Mouse (Mus musculus): ENCODE results near the gene Slc4a10. TPM values are rescaled to one million over a fixed set of nuclear protein-coding genes. Genes with fewer than 3 reads are reported as not detected.
A peak's percentile ranks its signal among the peaks of the same experiment; 100 is the strongest.

Slc4a10 gene
- polyA plus RNA-seq, 1 experiment from 2014 or later, result 0.18 TPM

- ATAC-seq (replicated peaks; ENCODE audit: insufficient number of reproducible peaks, low FRiP score, low TSS enrichment, low read depth) (no peak), DNase-seq (ENCODE audit: low spot score) (no peak)
- H3K27me3 ChIP-seq (ENCODE audit: control insufficient read depth, insufficient read depth, low read length), result no peaks in the 10 kb centered on the region
- H3K4me3 ChIP-seq (ENCODE audit: low read depth, low read length), result no peak overlapping the region
- no peaks in the 10 kb centered on the region for H3K36me3 ChIP-seq (replicated peaks; ENCODE audit: control insufficient read depth, insufficient read depth, low read depth, low read length)
- H3K9me3 ChIP-seq (replicated peaks; ENCODE audit: control insufficient read depth, low read length), result no peaks in the 10 kb centered on the region
- no peak overlapping the region for H3K9ac ChIP-seq (replicated peaks; ENCODE audit: low read length)
- no peaks in the 10 kb centered on the region for H3K4me1 ChIP-seq (ENCODE audit: control insufficient read depth, insufficient read depth, low read length)
- WGBS, result 91% methylated on average over 1 of the region's 1 CpGs
- H3K4me2 ChIP-seq (ENCODE audit: low read depth, low read length), result no peak overlapping the region
- H3K27ac ChIP-seq (replicated peaks; ENCODE audit: low read depth, low read length), result no peak overlapping the region
Observed at GRCm38 (mm10) chr2:62150830-62151229, 104.6 kb downstream of the Slc4a10 start.

DNA sequence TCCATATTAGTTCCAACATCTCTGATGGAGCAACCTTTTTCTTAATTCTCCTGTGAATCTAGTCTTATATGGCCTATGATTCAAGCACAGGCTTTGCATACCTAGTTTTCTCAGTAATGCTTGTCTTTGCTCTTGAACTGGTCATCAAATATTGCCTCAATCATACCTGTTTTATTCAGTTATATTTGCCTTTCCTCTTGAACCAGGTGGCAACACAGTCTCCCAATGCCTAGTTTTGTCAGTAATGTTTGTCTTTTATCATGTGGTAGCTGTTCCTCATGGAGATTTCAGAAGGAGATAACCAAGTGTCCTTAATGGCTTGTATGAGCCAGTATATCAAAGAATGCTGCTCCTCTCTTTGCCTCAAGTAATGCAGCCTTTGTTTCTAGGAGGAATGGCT is 163.8 kb downstream of the Slc4a10 start:
- Histone ChIP-seq H3K27me3 (ENCODE audit: control insufficient read depth, insufficient read depth, low read length) (no peaks in the 10 kb centered on the region), H3K4me3 (ENCODE audit: low read depth, low read length) (no peak overlapping the region), H3K27ac (replicated peaks; ENCODE audit: low read depth, low read length) (no peak overlapping the region), H3K36me3 (replicated peaks; ENCODE audit: control insufficient read depth, insufficient read depth, low read depth, low read length) (no peaks in the 10 kb centered on the region), H3K4me2 (ENCODE audit: low read depth, low read length) (no peak overlapping the region), H3K9ac (replicated peaks; ENCODE audit: low read length) (no peak overlapping the region), H3K4me1 (ENCODE audit: control insufficient read depth, insufficient read depth, low read length) (no peaks in the 10 kb centered on the region), H3K9me3 (replicated peaks; ENCODE audit: control insufficient read depth, low read length) (no peaks in the 10 kb centered on the region)
- no peak for ATAC-seq (replicated peaks; ENCODE audit: insufficient number of reproducible peaks, low FRiP score, low TSS enrichment, low read depth)
- no peak for DNase-seq (ENCODE audit: low spot score)

DNA sequence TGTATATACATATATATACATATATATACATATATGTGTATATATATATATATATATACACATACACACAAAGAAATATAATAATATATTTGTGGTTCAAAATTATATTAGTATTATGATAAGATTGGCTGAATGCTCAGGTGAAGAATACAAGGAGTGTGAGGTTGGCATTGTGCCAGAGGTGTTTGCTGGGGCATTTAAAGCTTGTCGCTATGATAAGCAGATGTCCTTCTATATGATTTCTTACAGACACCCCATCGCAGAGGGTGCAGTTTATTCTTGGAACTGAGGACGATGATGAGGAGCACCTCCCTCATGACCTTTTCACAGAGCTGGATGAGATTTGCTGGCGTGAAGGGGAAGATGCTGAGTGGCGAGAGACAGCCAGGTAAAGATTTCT is 164.8 kb downstream of the Slc4a10 start:
- 94% methylated on average over 5 of the region's 5 CpGs for WGBS
- no peak for ATAC-seq (replicated peaks; ENCODE audit: insufficient number of reproducible peaks, low FRiP score, low TSS enrichment, low read depth)
- H3K4me2 ChIP-seq (ENCODE audit: low read depth, low read length), result no peak overlapping the region

GRCm38 (mm10) chr2:62227563-62227962 is 181.3 kb downstream of the Slc4a10 start:
- Histone ChIP-seq H3K9me3 (replicated peaks; ENCODE audit: control insufficient read depth, low read length) (no peaks in the 10 kb centered on the region), H3K9ac (replicated peaks; ENCODE audit: low read length) (no peak overlapping the region), H3K4me3 (ENCODE audit: low read depth, low read length) (no peak overlapping the region), H3K27me3 (ENCODE audit: control insufficient read depth, insufficient read depth, low read length) (no peaks in the 10 kb centered on the region), H3K4me2 (ENCODE audit: low read depth, low read length) (no peak overlapping the region), H3K27ac (replicated peaks; ENCODE audit: low read depth, low read length) (no peak overlapping the region), H3K4me1 (ENCODE audit: control insufficient read depth, insufficient read depth, low read length) (no peaks in the 10 kb centered on the region), H3K36me3 (replicated peaks; ENCODE audit: control insufficient read depth, insufficient read depth, low read depth, low read length) (no peaks in the 10 kb centered on the region)
- ATAC-seq (replicated peaks; ENCODE audit: insufficient number of reproducible peaks, low FRiP score, low TSS enrichment, low read depth) (no peak), DNase-seq (ENCODE audit: low spot score) (no peak)

More for the DNA sequence above, 164.8 kb downstream of the Slc4a10 start:
- Histone ChIP-seq H3K27ac (replicated peaks; ENCODE audit: low read depth, low read length) (no peak overlapping the region), H3K36me3 (replicated peaks; ENCODE audit: control insufficient read depth, insufficient read depth, low read depth, low read length) (no peaks in the 10 kb centered on the region), H3K4me1 (ENCODE audit: control insufficient read depth, insufficient read depth, low read length) (no peaks in the 10 kb centered on the region), H3K9me3 (replicated peaks; ENCODE audit: control insufficient read depth, low read length) (no peaks in the 10 kb centered on the region), H3K27me3 (ENCODE audit: control insufficient read depth, insufficient read depth, low read length) (no peaks in the 10 kb centered on the region), H3K4me3 (ENCODE audit: low read depth, low read length) (no peak overlapping the region), H3K9ac (replicated peaks; ENCODE audit: low read length) (no peak overlapping the region)
- no peak for DNase-seq (ENCODE audit: low spot score)

DNA sequence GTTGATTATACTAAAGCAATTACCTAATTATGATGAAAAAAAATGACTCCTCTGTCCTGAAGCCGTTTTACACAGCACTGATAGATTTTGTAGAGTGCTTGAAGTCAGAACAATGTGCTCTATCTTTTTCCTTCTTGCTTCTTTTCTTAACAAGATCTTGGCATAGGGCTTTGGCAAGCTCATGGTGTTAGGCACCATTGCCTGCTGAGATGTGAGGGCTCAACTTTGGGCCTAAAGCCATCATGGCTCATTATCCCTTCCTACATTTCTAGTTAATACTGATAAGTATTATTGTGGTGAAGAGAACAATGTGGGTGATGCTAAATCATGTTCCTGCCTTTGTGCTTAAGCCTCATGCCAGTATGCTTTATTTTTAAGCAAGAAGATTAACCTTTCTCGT is 185.0 kb downstream of the Slc4a10 start:
- 83% methylated on average over 2 of the region's 2 CpGs for WGBS
- H3K27ac ChIP-seq (replicated peaks; ENCODE audit: low read depth, low read length), result no peak overlapping the region
- no peak for ATAC-seq (replicated peaks; ENCODE audit: insufficient number of reproducible peaks, low FRiP score, low TSS enrichment, low read depth)
- H3K9ac ChIP-seq (replicated peaks; ENCODE audit: low read length), result no peak overlapping the region
- DNase-seq (ENCODE audit: low spot score), result no peak
- no peak overlapping the region for H3K4me2 ChIP-seq (ENCODE audit: low read depth, low read length)
- no peaks in the 10 kb centered on the region for H3K9me3 ChIP-seq (replicated peaks; ENCODE audit: control insufficient read depth, low read length)
- no peaks in the 10 kb centered on the region for H3K27me3 ChIP-seq (ENCODE audit: control insufficient read depth, insufficient read depth, low read length)
- H3K4me3 ChIP-seq (ENCODE audit: low read depth, low read length), result no peak overlapping the region
- H3K36me3 ChIP-seq (replicated peaks; ENCODE audit: control insufficient read depth, insufficient read depth, low read depth, low read length), result no peaks in the 10 kb centered on the region
- no peaks in the 10 kb centered on the region for H3K4me1 ChIP-seq (ENCODE audit: control insufficient read depth, insufficient read depth, low read length)

GRCm38 (mm10) chr2:62244167-62244566 is 197.9 kb downstream of the Slc4a10 start:
- peak; percentile 4 for DNase-seq (ENCODE audit: low spot score)

DNA sequence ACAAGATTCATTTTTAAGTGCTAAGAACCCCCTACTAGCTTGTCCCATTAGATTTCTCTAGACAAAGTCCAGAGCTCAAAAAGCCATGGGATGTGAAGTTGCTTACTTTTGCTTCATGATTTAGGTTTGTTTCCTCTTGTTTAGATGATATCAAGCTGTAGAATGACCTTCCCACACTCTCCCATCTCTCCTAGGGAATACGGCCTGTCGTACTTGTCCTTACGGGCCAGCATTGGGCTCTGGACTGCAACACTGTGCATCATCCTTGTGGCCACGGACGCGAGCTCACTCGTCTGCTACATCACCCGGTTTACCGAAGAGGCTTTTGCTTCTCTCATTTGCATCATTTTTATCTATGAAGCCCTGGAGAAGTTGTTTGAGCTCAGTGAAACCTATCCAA is 222.2 kb downstream of the Slc4a10 start:
- 92% methylated on average over 9 of the region's 9 CpGs for WGBS

More at GRCm38 (mm10) chr2:62244167-62244566, 197.9 kb downstream of the Slc4a10 start:
- WGBS, result 54% methylated on average over 4 of the region's 4 CpGs
- no peaks in the 10 kb centered on the region for H3K36me3 ChIP-seq (replicated peaks; ENCODE audit: control insufficient read depth, insufficient read depth, low read depth, low read length)
- H3K4me3 ChIP-seq (ENCODE audit: low read depth, low read length), result no peak overlapping the region
- no peaks in the 10 kb centered on the region for H3K9me3 ChIP-seq (replicated peaks; ENCODE audit: control insufficient read depth, low read length)
- H3K4me2 ChIP-seq (ENCODE audit: low read depth, low read length), result no peak overlapping the region
- H3K27me3 ChIP-seq (ENCODE audit: control insufficient read depth, insufficient read depth, low read length), result no peaks in the 10 kb centered on the region
- no peak overlapping the region for H3K9ac ChIP-seq (replicated peaks; ENCODE audit: low read length)
- no peaks in the 10 kb centered on the region for H3K4me1 ChIP-seq (ENCODE audit: control insufficient read depth, insufficient read depth, low read length)
- ATAC-seq (replicated peaks; ENCODE audit: insufficient number of reproducible peaks, low FRiP score, low TSS enrichment, low read depth), result no peak
- no peak overlapping the region for H3K27ac ChIP-seq (replicated peaks; ENCODE audit: low read depth, low read length)

DNA sequence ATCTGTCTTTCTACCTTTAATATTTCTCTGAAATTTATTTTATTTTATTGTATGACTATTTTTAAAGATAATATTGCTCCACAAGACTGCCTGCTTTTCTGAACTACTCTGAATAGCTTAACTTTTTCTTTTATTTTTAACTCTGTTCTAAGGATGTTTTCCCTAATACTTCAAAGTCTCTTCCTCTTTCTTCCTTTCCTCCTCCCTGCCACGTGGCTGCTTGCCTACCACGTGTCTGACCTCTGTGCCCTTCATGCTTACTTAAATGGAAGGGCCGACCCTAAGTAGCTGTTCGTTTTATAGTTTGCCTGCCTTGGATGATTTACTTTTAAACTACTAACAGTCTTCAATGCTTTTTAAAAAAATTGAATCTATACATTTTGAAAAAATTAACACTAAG is 225.6 kb downstream of the Slc4a10 start:
- DNase-seq (ENCODE audit: low spot score) (no peak), ATAC-seq (replicated peaks; ENCODE audit: insufficient number of reproducible peaks, low FRiP score, low TSS enrichment, low read depth) (no peak)
- Histone ChIP-seq H3K36me3 (replicated peaks; ENCODE audit: control insufficient read depth, insufficient read depth, low read depth, low read length) (no peaks in the 10 kb centered on the region), H3K27ac (replicated peaks; ENCODE audit: low read depth, low read length) (no peak overlapping the region), H3K27me3 (ENCODE audit: control insufficient read depth, insufficient read depth, low read length) (no peaks in the 10 kb centered on the region), H3K9me3 (replicated peaks; ENCODE audit: control insufficient read depth, low read length) (no peaks in the 10 kb centered on the region), H3K4me2 (ENCODE audit: low read depth, low read length) (no peak overlapping the region), H3K4me3 (ENCODE audit: low read depth, low read length) (no peak overlapping the region), H3K4me1 (ENCODE audit: control insufficient read depth, insufficient read depth, low read length) (no peaks in the 10 kb centered on the region), H3K9ac (replicated peaks; ENCODE audit: low read length) (no peak overlapping the region)
- 36% methylated on average over 4 of the region's 4 CpGs for WGBS

More for the DNA sequence above, 222.2 kb downstream of the Slc4a10 start:
- Histone ChIP-seq H3K36me3 (replicated peaks; ENCODE audit: control insufficient read depth, insufficient read depth, low read depth, low read length) (no peaks in the 10 kb centered on the region), H3K4me3 (ENCODE audit: low read depth, low read length) (no peak overlapping the region), H3K4me1 (ENCODE audit: control insufficient read depth, insufficient read depth, low read length) (no peaks in the 10 kb centered on the region), H3K27me3 (ENCODE audit: control insufficient read depth, insufficient read depth, low read length) (no peaks in the 10 kb centered on the region), H3K9ac (replicated peaks; ENCODE audit: low read length) (no peak overlapping the region), H3K27ac (replicated peaks; ENCODE audit: low read depth, low read length) (no peak overlapping the region), H3K9me3 (replicated peaks; ENCODE audit: control insufficient read depth, low read length) (no peaks in the 10 kb centered on the region), H3K4me2 (ENCODE audit: low read depth, low read length) (no peak overlapping the region)
- no peak for DNase-seq (ENCODE audit: low spot score)
- ATAC-seq (replicated peaks; ENCODE audit: insufficient number of reproducible peaks, low FRiP score, low TSS enrichment, low read depth), result no peak
